Mouse (Mus musculus): ENCODE measurements around the gene Acot2. TPM values are rescaled to one million over a fixed set of nuclear protein-coding genes. Genes with fewer than 3 reads are reported as not detected.
A peak's percentile ranks its signal among the peaks of the same experiment; 100 is the strongest.
"Not testable (repeated sequence)": the region's sequence is repeated elsewhere in the genome, so short reads cannot be mapped to it uniquely, and the experiment has no call there.

Gene Acot2
- total RNA-seq, 2 experiments from 2014 or later = 11.5 to 17.8 TPM

GRCm38 (mm10) chr12:84030659-84031332 lies 43.1 kb downstream of the Acot2 start:
- ATAC-seq (replicated peaks; ENCODE audit: low FRiP score, low TSS enrichment, poor library complexity, severe bottlenecking) = peak; percentile 93

- ATAC-seq (replicated peaks; ENCODE audit: low FRiP score, low TSS enrichment, poor library complexity, severe bottlenecking) = no peak
Observed at GRCm38 (mm10) chr12:84032854-84033253, 45.2 kb downstream of the Acot2 start.

DNA sequence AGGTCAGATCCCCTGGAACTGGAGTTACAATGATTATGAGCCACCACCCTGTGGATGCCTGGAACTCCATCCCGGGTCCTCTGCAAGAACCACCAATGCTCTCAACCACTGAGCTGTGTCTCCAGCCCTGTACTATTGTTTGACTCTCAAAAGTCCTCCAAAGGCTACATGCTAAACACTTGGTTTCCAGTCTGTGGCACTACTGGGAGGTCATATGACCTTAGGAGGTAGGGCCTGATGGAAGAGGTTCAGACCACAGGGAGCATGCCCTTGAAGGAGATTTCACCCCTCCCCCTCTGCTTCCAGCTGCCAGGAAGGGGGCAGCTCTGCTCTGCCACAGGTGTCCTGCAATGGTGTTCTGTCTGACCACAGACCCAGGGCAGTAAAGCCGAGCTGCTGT lies 45.6 kb downstream of the Acot2 start:
- not testable (repeated sequence) for ATAC-seq (replicated peaks; ENCODE audit: low FRiP score, low TSS enrichment, poor library complexity, severe bottlenecking)

- peak; percentile 42; the same call in 1 of the 2 replicates for ATAC-seq (replicated peaks; ENCODE audit: low FRiP score, low TSS enrichment, poor library complexity, severe bottlenecking)
Observed at GRCm38 (mm10) chr12:84034108-84034507, 46.4 kb downstream of the Acot2 start.

- peak; percentile 37; the same call in 1 of the 2 replicates for ATAC-seq (replicated peaks; ENCODE audit: low FRiP score, low TSS enrichment, poor library complexity, severe bottlenecking)
Observed at GRCm38 (mm10) chr12:84038241-84038640, 50.6 kb downstream of the Acot2 start, which contains the start of gene Acot4. Gene Acot4, plus strand, starts transcription at chr12:84038379.

DNA sequence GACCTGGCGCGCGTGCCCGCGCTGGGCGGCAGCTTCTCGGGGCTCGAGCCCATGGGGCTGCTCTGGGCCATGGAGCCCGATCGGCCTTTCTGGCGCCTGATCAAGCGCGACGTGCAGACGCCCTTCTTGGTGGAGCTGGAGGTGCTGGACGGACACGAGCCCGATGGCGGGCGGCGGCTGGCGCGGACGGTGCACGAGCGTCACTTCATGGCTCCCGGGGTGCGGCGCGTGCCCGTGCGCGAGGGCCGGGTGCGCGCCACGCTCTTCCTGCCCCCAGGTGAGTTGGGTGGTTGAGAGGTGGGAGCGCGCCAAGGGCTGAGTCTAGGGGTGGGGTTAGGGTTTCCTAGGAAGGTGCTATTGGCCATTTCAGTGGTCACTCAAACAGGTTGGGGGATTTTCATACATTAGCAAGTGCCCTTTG lies 51.0 kb downstream of the Acot2 start, which contains the start of gene Gm49366:
Gm49366 (plus strand) TSS at position 245 of the 421 bp plus-strand sequence.
- not testable (repeated sequence) for ATAC-seq (replicated peaks; ENCODE audit: low FRiP score, low TSS enrichment, poor library complexity, severe bottlenecking)

DNA sequence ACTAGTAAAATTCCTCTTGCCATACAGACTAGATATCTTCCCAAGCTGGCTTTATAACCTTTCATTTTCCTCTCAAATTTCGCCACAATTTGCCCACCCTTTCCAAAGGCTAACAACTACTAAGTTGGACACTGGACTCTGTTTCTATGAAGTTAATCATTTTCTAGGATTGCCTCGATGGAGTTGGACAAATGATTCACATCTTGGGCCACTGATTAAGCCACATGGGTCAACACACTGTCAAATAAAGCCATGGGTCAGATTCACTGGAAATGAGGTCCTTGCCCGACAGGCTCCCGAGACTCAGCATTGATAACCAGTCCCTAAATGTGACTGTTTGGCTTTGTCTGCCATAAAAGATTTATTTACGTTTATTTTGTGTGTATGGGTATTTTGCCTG lies 54.6 kb downstream of the Acot2 start:
- no peak for ATAC-seq (replicated peaks; ENCODE audit: low FRiP score, low TSS enrichment, poor library complexity, severe bottlenecking)

Other genes starting within 250 kb of the Acot2 start
- not detected in 2 replicates for gene Papln, start 224.2 kb upstream of the Acot2 start, total RNA-seq (2014; fragmentation: Nextera tagmentation)
- gene Papln, start 224.2 kb upstream of the Acot2 start, total RNA-seq (2017) = not detected in 2 replicates
- gene Numb, start 65.9 kb upstream of the Acot2 start, total RNA-seq (2014; fragmentation: Nextera tagmentation) = 14.6 and 24.8 TPM in 2 replicates
- gene Numb, start 65.9 kb upstream of the Acot2 start, total RNA-seq (2017) = 8.8 and 11.7 TPM in 2 replicates
- gene Riox1, start 37.3 kb upstream of the Acot2 start, total RNA-seq (2014; fragmentation: Nextera tagmentation) = 15.3 and 18.2 TPM in 2 replicates
- gene Riox1, start 37.3 kb upstream of the Acot2 start, total RNA-seq (2017) = 12.5 and 15.5 TPM in 2 replicates
- gene Heatr4, start 3.0 kb upstream of the Acot2 start, total RNA-seq (2014; fragmentation: Nextera tagmentation) = not detected in 2 replicates
- not detected in 2 replicates for gene Heatr4, start 3.0 kb upstream of the Acot2 start, total RNA-seq (2017)
- not detected in 2 replicates for gene Acot1, start 21.6 kb downstream of the Acot2 start, total RNA-seq (2014; fragmentation: Nextera tagmentation)
- 4.4 and 5.9 TPM in 2 replicates for gene Acot1, start 21.6 kb downstream of the Acot2 start, total RNA-seq (2017)
- gene Acot4, start 50.5 kb downstream of the Acot2 start, total RNA-seq (2014; fragmentation: Nextera tagmentation) = not detected in 2 replicates
- 0.19 TPM in 1 of 2 replicates, not detected in the other for gene Acot4, start 50.5 kb downstream of the Acot2 start, total RNA-seq (2017)
- not detected in 2 replicates for gene Gm49366, start 51.1 kb downstream of the Acot2 start, total RNA-seq (2014; fragmentation: Nextera tagmentation)
- not detected in 2 replicates for gene Gm49366, start 51.1 kb downstream of the Acot2 start, total RNA-seq (2017)
- gene Acot3, start 64.3 kb downstream of the Acot2 start, total RNA-seq (2014; fragmentation: Nextera tagmentation) = not detected in 2 replicates
- gene Acot3, start 64.3 kb downstream of the Acot2 start, total RNA-seq (2017) = not detected in 2 replicates
- not detected in 2 replicates for gene Acot5, start 81.5 kb downstream of the Acot2 start, total RNA-seq (2014; fragmentation: Nextera tagmentation)
- not detected in 2 replicates for gene Acot5, start 81.5 kb downstream of the Acot2 start, total RNA-seq (2017)
- 6.9 and 11.3 TPM in 2 replicates for gene Acot6, start 112.8 kb downstream of the Acot2 start, total RNA-seq (2014; fragmentation: Nextera tagmentation)
- gene Acot6, start 112.8 kb downstream of the Acot2 start, total RNA-seq (2017) = 4.1 and 4.7 TPM in 2 replicates
- gene Dnal1, start 126.5 kb downstream of the Acot2 start, total RNA-seq (2014; fragmentation: Nextera tagmentation) = 0.26 and 3.9 TPM in 2 replicates
- 1.4 and 2.3 TPM in 2 replicates for gene Dnal1, start 126.5 kb downstream of the Acot2 start, total RNA-seq (2017)
- gene Pnma1, start 160.6 kb downstream of the Acot2 start, total RNA-seq (2014; fragmentation: Nextera tagmentation) = not detected in 2 replicates
- 1.2 TPM in 1 of 2 replicates, not detected in the other for gene Pnma1, start 160.6 kb downstream of the Acot2 start, total RNA-seq (2017)
- 29.6 and 42.1 TPM in 2 replicates for gene Elmsan1, start 231.0 kb downstream of the Acot2 start, total RNA-seq (2014; fragmentation: Nextera tagmentation)
- 12.9 and 13.2 TPM in 2 replicates for gene Elmsan1, start 231.0 kb downstream of the Acot2 start, total RNA-seq (2017)